Mouse (Mus musculus): ENCODE data around the gene Bcl2. TPM values are rescaled to one million over a fixed set of nuclear protein-coding genes. Genes with fewer than 3 reads are reported as not detected.
A peak's percentile ranks its signal among the peaks of the same experiment; 100 is the strongest.
"Not testable (repeated sequence)": the region's sequence is repeated elsewhere in the genome, so short reads cannot be mapped to it uniquely, and the experiment has no call there.

Gene Bcl2
- total RNA-seq (2021), result 10 to 100 TPM; 13.6 to 16.0 TPM

DNA sequence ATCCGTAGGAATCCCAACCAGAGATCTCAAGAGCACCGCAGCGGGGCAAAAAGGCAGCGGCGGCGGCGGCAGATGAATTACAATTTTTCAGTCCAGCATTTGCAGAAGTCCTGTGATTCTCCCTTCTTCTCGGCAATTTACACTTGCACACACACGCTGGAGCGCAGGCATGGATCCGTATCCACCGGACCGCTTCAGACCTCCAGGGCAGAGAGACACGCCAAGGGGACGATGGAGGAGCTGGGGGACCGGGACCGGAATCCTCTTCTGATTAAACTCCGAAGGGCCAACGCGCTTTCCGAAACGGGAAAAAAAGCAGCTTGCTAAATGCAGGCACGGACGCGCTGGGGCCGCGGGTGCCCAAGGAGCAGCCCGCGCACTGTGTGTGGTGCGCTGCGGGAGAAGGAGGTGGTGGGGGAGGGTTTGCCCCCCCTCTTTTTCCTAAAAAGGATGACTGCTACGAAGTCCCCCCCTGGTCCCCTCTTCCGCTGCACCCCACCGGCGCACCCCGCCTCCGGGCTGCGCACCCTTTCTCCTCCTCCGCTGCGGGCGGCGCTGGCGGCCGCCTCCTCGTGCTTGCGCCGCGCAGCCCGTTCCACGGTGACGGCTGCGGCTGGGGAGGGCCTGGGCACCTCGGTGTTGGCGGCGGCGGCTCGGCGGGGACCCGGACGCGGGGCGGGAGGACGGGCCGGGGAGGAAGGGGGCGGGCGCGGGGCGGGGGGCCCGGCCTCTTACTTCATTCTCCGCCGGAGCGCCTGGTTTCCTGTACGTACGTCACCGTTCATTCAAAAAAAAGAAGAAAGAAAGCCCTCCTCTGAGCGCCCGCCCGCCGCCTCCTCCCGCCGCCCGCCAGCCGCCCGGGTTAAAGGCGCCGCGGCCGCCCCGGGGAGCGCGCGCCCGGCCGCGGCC is at the start of gene Bcl2:
Gene Bcl2, minus strand, starts transcription at position 654 of the 909 bp plus-strand sequence.
- DNase-seq, result peak; percentile 78

- no peak for DNase-seq
These were observed 46.7 kb upstream of the Bcl2 start for GRCm38 (mm10) chr1:106760750-106761149.

- peak; percentile 97 for DNase-seq
These were observed 45.7 kb upstream of the Bcl2 start, which contains the start of gene Kdsr for GRCm38 (mm10) chr1:106759572-106760435. Gene Kdsr (minus strand): TSS chr1:106759727.

DNA sequence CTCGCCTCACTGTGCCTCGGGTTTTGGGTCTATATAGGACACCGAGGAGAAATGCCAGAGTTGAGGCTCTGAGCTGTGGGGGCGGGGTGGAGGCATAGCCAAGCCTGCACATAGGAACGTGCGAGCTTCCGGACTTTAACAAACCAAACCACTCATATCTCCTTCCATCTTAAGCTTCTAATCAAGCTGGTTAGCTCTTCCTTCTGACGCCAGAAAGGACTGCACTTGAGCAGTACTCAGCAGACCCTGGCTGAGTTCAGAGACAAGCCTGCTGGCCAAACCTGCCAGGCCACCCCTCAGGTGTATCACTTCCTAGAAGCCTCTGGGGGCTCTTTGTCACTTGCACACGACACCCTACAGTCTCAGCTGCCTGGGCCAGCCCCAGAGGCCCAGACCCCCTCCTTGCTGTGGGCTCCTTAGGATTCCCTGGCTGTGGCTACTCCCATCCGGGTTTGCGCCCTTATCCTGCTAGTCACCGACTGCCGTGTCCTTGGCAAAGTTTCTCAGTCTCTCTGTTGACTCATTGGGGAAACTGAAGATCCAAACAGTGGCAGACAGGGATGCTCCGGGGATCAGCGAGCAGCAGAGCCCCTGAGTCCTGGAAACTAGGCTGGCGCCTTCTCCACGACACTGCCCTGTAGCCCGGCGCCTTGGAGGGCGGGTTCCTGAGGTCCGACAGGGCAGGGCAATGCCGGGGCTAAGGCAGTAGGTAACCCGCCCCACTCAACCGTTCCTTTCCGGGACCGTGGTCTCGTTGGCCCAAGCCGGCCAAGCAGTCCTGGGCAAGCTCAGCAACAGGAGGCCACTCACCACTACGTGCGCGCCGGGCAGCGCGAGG is 44.9 kb upstream of the Bcl2 start:
- DNase-seq, result peak; percentile 41

DNA sequence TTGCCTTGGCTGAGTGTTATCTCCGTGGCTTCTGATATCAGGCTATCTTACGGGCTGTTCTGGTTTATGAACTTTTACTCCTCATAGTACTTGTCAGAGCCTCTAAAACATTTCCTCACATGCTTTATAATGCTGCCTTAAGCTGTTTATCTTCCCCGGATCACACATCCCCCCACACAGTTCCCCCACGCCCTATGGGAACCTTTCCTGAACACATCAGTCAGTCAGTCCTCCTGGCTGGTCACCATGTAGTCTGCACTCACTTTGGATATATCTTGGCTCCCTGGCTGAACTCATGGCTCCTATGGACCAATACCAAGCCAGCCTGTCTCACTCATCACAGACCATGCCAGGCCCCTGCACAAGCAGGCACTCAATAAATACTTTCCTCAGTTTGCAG is 42.6 kb upstream of the Bcl2 start:
- no peak for DNase-seq

GRCm38 (mm10) chr1:106752013-106752412 is 37.9 kb upstream of the Bcl2 start:
- no peak for DNase-seq

- DNase-seq, result no peak
These were observed 36.6 kb upstream of the Bcl2 start for GRCm38 (mm10) chr1:106750656-106751055.

DNA sequence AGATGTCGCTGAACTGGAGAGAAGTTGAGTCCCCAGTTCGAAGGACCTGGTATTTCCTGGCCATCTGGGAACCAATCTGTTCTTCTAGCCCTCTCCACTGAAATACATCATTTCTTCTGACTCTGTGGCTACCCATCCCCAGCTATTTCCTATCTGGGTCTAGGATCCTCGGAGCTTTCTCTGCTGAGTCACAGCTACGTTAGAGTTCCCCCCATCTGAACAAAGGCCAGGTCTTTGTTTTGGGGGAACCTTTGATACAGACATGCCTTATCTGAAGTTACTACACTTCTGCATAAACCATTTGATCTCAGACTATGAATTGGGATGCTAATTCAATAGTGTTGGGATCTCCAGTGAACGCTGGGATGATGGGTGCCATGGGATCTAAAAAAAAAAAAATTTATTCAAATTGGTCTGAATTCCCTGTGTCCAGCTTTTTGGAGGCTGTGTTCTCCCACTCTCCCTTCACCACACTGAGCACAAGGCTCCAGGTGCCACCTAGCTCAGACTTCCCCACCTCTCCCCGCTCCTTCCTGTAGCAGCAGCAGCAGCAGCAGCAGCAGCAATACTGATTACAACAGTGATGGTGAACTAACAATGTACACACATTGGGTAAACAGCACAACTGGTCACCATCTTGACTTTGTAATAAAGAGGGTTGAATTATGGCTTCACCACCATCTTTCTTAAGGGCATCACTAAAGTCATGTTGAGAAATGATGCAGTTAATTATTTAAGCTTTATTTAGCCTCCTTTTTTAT is 34.7 kb upstream of the Bcl2 start:
- no peak for DNase-seq

DNA sequence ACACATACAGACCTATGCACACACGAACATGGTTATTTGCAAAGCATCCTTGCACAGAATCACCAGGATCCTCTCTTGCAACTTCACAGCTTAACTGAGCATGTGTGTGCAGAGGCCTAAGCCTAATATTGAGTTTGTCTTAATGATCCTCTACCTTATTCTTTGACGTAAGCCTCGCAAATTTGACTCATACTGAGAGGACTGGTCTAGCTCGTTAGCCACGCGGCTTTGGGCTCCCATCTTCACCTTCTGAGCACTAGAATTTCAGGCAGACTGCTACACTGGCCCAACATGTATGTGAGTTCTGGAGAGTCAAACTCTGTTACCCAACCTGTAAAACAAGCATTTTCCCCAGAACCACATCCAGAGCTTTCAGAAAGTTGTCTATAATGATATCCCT is 28.9 kb upstream of the Bcl2 start:
- no peak for DNase-seq

DNA sequence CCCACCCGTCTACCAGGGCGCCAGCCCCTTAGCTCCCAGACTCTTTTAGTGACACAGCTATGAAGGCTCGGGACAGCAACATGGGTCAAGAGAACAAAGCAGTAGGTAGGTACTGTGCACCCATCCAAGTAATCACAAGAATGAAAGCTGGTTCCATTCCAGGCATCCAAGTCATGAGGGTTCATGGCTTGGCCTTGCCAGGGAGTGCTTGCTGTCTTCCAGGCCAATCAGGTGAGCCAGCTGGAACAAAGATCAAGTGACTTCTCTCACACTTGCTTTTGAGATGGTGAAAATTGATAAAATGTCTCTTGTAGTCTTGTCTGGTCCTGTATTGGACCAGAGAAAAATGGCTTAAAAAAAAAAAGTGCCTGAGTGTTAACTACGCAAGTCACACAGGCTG is 26.7 kb upstream of the Bcl2 start:
- DNase-seq, result no peak

GRCm38 (mm10) chr1:106739810-106740209 is 25.7 kb upstream of the Bcl2 start:
- DNase-seq, result no peak

DNA sequence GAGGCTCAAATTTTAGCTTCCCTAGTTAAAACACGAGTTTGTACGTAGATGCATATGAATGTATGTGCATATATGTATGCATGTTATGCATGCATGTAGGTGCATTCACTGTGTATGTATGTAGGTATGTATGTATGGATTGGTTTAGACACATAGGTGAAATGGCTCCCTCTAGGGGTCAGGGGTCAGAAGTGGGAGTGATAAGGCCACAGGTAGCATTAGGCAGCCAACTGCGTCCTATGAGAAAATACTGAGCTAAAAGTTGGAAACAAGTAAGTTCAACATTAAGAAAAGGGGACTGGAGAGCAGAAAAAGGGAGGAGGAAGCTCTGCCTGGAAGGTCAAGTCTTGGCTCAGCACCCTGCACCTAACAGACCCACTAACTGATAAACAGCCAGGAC is 24.0 kb upstream of the Bcl2 start:
- no peak for DNase-seq

- no peak for DNase-seq
These were observed 22.1 kb upstream of the Bcl2 start for GRCm38 (mm10) chr1:106736211-106736610.

GRCm38 (mm10) chr1:106735586-106735985 is 21.5 kb upstream of the Bcl2 start:
- DNase-seq, result peak; percentile 52

DNA sequence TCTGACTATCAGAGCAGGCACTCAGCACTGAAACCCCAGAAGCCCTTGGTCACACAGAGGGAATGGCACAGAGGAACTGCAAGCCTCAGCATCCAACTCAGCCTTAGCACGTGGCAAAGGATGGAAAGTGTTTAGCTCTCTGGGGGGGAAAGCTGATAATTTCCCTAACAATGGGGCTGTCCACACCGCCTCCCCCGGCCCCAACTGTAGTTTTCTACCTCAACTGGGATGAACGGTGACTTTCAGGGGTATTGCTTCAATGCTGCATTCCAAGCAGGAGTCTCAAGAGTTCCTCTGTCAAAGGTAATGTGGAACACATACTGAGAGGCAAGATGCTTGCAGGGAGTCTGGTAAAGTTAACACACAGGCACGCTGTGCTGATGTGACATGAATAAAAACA is 8.0 kb upstream of the Bcl2 start:
- no peak for DNase-seq

DNA sequence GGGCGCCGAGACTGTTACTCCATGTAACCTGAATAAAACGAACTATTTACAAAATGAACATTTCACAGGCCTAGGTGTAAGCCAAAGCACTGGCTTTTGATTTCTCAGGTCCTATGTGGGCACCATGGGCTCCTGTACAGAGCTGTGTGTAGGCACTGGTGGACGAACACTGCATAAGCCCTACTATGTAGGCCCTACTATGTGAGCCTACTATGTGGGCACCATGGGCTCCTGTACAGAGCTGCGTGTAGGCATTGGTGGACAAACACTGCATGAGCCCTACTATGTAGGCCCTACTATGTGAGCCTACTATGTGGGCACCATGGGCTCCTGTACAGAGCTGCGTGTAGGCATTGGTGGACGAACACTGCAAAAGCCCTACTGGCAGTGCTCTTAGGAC is 3.7 kb upstream of the Bcl2 start:
- DNase-seq, result not testable (repeated sequence)

DNA sequence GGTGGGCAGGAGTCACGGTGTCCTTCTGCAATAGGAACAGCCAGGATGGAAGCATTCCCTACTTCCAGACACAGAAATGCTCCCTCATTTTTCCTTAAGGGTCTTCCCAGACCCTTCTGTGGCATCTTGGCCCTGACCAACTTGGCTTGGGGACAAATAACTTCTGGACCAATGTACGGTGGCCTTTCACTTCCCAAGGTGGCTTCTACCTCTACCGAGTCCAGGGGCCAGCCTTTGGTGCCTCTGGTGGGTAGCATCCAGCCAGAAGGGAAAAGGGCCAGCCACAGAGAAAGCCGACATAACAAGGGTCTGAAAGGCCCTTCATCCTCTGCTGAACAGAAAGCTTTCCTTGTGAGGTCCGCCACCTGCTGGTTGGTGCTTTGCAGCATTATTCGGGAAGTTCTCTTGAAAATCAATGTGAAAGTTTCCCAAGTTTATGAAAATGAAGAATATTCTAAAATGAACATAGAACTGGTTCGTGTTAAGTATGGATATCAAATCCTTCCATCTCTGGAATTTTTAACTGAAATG is 3.1 kb upstream of the Bcl2 start:
- DNase-seq, result peak; percentile 87

DNA sequence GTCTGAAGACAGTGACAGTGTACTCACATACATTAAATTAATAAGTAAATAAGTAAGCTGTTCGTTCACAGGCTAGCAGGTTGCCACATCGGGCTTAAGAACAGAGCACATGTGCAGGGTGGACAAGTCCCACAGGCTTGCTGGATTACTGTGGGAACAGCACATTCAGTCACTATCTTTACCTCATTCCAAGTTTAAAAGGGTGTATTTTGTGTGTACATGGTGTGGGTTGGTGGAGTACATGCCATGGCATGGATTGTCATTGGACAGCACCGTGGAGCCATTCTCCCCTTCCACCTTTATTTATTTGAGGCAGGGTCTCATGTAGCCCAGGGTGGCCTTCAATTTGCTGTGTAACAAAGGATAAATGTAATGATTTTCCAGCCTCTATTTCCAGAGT is 2.1 kb upstream of the Bcl2 start:
- no peak for DNase-seq

GRCm38 (mm10) chr1:106715111-106716083 is 1.3 kb upstream of the Bcl2 start:
- no peak for DNase-seq

DNA sequence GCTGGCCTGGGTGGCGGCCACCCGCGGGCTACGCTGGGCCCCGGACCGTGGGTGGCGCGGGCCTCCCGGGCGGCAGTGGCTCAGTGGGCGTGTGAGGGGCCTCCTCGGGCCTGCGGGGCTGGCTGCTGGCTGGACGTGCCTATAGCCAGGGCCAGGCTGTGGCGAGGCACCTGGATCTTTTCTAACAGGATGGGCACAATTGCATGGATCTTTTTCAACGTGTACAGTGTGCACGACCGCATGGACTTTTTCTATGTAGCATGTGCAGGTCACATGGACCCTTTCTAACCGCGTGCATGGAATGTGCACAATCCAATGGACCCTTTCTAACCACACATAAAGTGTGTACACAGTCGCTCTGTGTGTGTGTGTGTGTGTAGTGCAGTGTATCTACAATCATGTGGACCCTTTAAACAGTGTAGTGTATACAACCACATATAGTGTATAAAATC is 482 bp upstream of the Bcl2 start:
- no peak for DNase-seq

Measured in heart, postnatal 4 days (tissue).